Mouse (Mus musculus): ENCODE measurements around the gene Jazf1.

DNA sequence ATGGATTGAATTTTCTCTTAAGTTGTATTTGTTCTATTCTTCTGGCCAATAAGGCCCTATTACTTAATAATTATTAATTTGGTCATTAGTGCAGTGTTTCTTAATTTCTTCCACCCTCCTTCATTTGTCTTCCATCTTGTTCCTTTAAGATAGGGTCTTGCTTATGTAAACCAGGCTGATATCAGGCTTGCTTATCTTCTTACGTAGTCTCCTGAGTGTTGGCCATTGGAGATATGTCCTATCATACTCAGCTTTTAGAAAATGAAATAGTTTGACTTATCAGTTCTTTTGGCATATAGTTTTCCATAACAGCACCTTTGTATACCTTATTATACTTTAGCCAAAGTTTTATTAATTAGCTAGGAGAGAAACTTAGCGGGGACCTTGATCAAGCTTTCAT lies 333.8 kb downstream of the Jazf1 start:
- TF ChIP-seq ZC3H11A (IDR thresholded peaks at IDR 0.05; ENCODE audit: borderline replicate concordance, low read depth, low read length), result no peak
- no peak for TF ChIP-seq MAFK (IDR thresholded peaks at IDR 0.05; ENCODE audit: insufficient read depth, low read depth, low read length)
- no peak for TF ChIP-seq CHD2 (IDR thresholded peaks at IDR 0.05; ENCODE audit: low read depth, low read length)
